Mouse (Mus musculus): ENCODE data around the gene Qk. TPM values are rescaled to one million over a fixed set of nuclear protein-coding genes. Genes with fewer than 3 reads are reported as not detected.

Gene Qk
- polyA plus RNA-seq (2015; fragmentation: Nextera tagmentation; extraction: Ambion mirVana) = 34.3 and 43.3 TPM in 2 replicates

- H3K9me3 ChIP-seq (replicated peaks) = no peaks in the 10 kb centered on the region
- H3K36me3 ChIP-seq = no peaks in the 10 kb centered on the region
- H3K4me2 ChIP-seq = peak within 1 kb of the TSS; percentile 67
- peaks cover 25% of the 10 kb centered on the region for H3K4me1 ChIP-seq (replicated peaks)
- peak within 1 kb of the TSS; percentile 99 for H3K27ac ChIP-seq
- H3K9ac ChIP-seq = peak within 1 kb of the TSS; percentile 99
- H3K27me3 ChIP-seq = no peaks in the 10 kb centered on the region
- H3K4me3 ChIP-seq = peak within 1 kb of the TSS; percentile 83
- WGBS = under 1% methylated on average over 67 of the region's 86 CpGs
- peak; percentile 82 for ATAC-seq (replicated peaks; ENCODE audit: insufficient number of reproducible peaks, insufficient read depth, low FRiP score, low read depth)
These were observed at the start of gene Qk for GRCm38 (mm10) chr17:10319685-10320455. Gene Qk, minus strand, starts transcription at chr17:10319854.

DNA sequence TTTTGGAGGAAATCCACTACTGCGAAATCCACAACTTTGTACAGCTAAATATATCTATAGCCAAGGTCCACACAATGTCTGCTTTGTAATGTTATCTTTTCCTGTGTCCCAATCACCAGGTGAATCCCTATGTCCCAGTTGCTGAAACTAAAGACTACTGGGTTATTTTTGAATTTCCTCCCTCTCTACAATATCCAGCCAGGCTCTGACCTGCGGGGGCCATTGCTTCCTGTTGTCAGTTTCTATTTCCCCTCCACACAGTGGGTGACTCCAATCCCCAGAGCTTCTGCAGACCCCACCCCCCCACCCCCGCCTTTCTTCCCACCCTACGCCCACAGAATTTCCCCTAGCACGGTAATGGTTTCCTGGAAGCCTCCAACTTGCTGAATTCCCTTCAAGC is 47.4 kb upstream of the Qk start:
- no peak overlapping the region for H3K4me2 ChIP-seq
- H3K27ac ChIP-seq = peak overlapping the region; percentile 24; the same call in 1 of the 2 replicates
- H3K36me3 ChIP-seq = no peaks in the 10 kb centered on the region
- 68% methylated on average over 5 of the region's 5 CpGs for WGBS
- no peaks in the 10 kb centered on the region for H3K9me3 ChIP-seq (replicated peaks)
- H3K9ac ChIP-seq = no peak overlapping the region
- no peak for ATAC-seq (replicated peaks; ENCODE audit: insufficient number of reproducible peaks, insufficient read depth, low FRiP score, low read depth)
- H3K27me3 ChIP-seq = no peaks in the 10 kb centered on the region
- no peak overlapping the region for H3K4me3 ChIP-seq
- peaks cover 52% of the 10 kb centered on the region for H3K4me1 ChIP-seq (replicated peaks)

DNA sequence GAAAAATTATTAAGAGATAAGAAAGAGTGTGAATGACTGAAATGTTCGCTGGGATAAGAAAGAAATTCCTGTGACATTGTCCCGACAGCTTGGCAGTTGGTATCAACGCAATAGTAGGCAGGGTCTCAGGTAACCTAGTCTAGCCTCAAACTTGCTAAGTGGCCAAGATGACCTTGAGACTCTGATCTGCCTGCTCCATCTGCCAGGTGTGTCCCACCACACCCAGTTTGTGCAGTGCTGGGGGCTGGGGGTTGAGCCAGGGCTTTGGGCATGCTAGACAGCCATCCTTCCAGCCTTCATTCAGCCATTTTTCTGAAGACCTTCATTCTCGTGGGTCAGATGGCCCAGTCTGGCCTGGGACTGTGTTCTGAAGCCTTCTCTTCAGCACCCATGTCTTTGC is 46.9 kb upstream of the Qk start:
- Histone ChIP-seq H3K4me1 (replicated peaks) (peaks cover 52% of the 10 kb centered on the region), H3K27me3 (no peaks in the 10 kb centered on the region), H3K4me3 (no peak overlapping the region), H3K9me3 (replicated peaks) (no peaks in the 10 kb centered on the region), H3K9ac (no peak overlapping the region), H3K27ac (peak overlapping the region; percentile 24), H3K4me2 (no peak overlapping the region), H3K36me3 (no peaks in the 10 kb centered on the region)
- WGBS = 66% methylated on average over 4 of the region's 4 CpGs
- no peak for ATAC-seq (replicated peaks; ENCODE audit: insufficient number of reproducible peaks, insufficient read depth, low FRiP score, low read depth)

DNA sequence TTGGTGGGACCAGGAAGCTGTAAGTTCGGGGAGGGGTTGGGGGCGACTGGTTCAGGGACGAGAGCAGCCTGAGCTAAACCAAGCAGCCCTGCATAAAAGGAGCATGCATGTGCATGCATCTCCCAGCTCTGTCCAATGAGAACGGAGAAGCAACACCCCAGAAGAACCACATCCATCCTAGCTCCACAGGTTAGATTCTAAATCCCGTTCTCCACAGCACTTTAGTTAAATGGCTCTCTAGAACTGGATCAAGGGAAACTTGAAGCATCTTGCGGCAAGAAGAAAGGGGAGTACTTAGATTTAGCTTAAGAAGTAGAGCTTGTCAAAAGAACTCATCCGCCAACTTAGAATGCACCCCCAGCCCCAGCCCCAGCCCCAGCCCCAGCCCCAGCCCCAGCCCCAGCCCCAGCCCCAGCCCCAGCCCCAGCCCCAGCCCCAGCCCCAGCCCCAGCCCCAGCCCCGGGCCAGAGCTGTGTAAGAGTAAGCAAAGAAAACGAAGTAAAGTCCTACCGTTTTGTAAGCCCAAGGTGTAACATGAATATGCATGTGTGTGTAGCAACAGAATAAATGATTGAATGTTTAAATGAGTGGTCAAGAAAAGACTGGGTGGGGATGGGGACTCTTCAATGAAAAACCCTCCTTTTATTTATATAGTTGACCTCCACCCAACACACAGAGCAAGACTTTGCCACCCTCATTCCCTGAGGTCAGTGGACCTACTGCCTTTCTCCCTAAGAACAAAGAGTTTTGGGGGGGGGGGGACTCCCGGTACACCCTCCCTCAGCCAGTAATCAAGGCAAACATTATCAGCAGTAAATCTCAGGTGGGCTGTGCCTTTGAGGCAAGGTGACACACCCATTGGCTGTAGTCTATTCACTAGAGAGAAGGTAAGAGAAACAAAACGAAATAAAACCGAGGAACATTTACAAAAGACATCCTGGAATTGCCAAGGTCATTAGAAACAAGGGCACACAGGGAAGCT is 46.1 kb upstream of the Qk start:
- ATAC-seq (replicated peaks; ENCODE audit: insufficient number of reproducible peaks, insufficient read depth, low FRiP score, low read depth) = no peak
- Histone ChIP-seq H3K36me3 (no peaks in the 10 kb centered on the region), H3K27ac (peak overlapping the region; percentile 59), H3K4me1 (replicated peaks) (peaks cover 50% of the 10 kb centered on the region), H3K9me3 (replicated peaks) (no peaks in the 10 kb centered on the region), H3K4me2 (no peak overlapping the region), H3K27me3 (no peaks in the 10 kb centered on the region), H3K9ac (no peak overlapping the region), H3K4me3 (no peak overlapping the region)
- WGBS = 72% methylated on average over 13 of the region's 13 CpGs

DNA sequence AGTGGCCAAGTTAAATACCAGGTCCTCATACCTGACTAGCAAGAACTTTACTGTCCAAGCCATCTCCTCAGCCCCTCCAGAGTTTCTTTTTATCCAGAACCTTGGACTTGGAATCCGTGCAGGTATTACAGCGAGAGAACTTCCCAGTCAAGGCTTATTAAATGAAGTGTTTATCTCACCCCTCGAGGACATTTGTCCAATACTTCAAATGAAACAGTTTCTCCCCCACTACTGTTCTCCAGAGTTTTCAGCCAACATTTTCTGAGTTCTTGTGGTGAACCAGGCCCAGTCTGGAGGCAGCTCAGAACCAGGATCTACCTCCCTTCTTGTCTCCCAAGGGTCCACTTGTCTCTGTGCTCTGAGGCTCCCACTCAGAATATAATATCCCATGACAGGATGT is 43.5 kb upstream of the Qk start:
- Histone ChIP-seq H3K4me3 (no peak overlapping the region), H3K9ac (no peak overlapping the region), H3K27ac (peak overlapping the region; percentile 19; the same call in 1 of the 2 replicates), H3K9me3 (replicated peaks) (no peaks in the 10 kb centered on the region), H3K4me2 (no peak overlapping the region), H3K4me1 (replicated peaks) (peaks cover 55% of the 10 kb centered on the region), H3K36me3 (no peaks in the 10 kb centered on the region), H3K27me3 (no peaks in the 10 kb centered on the region)
- ATAC-seq (replicated peaks; ENCODE audit: insufficient number of reproducible peaks, insufficient read depth, low FRiP score, low read depth) = no peak
- WGBS = 71% methylated on average over 3 of the region's 3 CpGs

DNA sequence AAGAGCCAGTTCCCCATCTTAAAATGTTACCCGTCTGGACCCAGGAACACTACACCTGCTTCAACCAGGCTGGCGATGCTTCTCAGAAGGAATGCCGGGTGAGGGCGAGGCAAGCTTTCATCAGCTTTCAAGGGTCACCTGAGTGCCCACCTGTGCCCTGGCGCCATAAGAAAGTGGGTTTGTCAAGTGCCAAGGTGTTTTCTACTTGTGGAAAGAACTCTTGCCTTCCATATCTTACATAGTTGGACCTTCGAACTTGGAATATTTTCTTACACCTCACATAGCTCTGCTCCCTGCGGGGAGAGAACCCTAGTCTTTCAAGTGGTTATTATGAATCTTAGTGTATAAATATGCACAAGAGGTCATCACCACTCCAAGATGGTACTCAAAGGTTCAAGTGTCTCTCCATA is 42.2 kb upstream of the Qk start:
- H3K4me2 ChIP-seq = no peak overlapping the region
- H3K4me3 ChIP-seq = no peak overlapping the region
- H3K9me3 ChIP-seq (replicated peaks) = no peaks in the 10 kb centered on the region
- H3K36me3 ChIP-seq = no peaks in the 10 kb centered on the region
- WGBS = 58% methylated on average over 7 of the region's 7 CpGs
- no peak overlapping the region for H3K9ac ChIP-seq
- no peak for ATAC-seq (replicated peaks; ENCODE audit: insufficient number of reproducible peaks, insufficient read depth, low FRiP score, low read depth)
- H3K27ac ChIP-seq = peak overlapping the region; percentile 35
- H3K27me3 ChIP-seq = no peaks in the 10 kb centered on the region
- H3K4me1 ChIP-seq (replicated peaks) = peaks cover 56% of the 10 kb centered on the region

- Histone ChIP-seq H3K27ac (peak overlapping the region; percentile 89), H3K36me3 (no peaks in the 10 kb centered on the region), H3K9ac (no peak overlapping the region), H3K4me3 (no peak overlapping the region), H3K9me3 (replicated peaks) (no peaks in the 10 kb centered on the region), H3K4me2 (no peak overlapping the region), H3K27me3 (no peaks in the 10 kb centered on the region), H3K4me1 (replicated peaks) (peaks cover 56% of the 10 kb centered on the region)
- 46% methylated on average over 4 of the region's 4 CpGs for WGBS
- peak; percentile 61 for ATAC-seq (replicated peaks; ENCODE audit: insufficient number of reproducible peaks, insufficient read depth, low FRiP score, low read depth)
These were observed 41.1 kb upstream of the Qk start for GRCm38 (mm10) chr17:10360738-10361137.

GRCm38 (mm10) chr17:10359466-10359865 is 39.8 kb upstream of the Qk start:
- Histone ChIP-seq H3K27ac (peak overlapping the region; percentile 89), H3K27me3 (no peaks in the 10 kb centered on the region), H3K4me2 (peak overlapping the region; percentile 24), H3K9me3 (replicated peaks) (no peaks in the 10 kb centered on the region), H3K36me3 (no peaks in the 10 kb centered on the region), H3K9ac (no peak overlapping the region), H3K4me1 (replicated peaks) (peaks cover 49% of the 10 kb centered on the region), H3K4me3 (0 out of 2 replicates have a peak overlapping the region, but pooled peaks have one; percentile 1)
- no peak for ATAC-seq (replicated peaks; ENCODE audit: insufficient number of reproducible peaks, insufficient read depth, low FRiP score, low read depth)
- WGBS = 26% methylated on average over 14 of the region's 14 CpGs

DNA sequence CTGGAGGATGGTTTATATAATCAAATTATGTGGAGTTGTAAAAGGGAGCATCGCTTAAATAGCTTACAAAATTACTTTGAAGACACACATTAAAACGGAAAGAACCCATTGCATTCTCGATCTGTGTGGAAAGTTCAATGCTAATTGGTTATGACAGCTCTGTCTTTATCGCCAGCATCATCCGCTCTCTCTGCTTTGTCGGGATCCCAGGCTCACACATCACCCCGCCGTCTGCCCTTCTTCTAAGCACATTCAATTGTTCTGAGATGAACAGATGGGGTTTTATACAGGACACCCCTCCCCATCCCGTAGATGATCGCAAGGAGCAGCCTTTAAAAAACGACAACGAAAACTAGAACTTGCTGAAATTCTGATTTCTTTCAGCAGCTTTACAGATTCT is 37.7 kb upstream of the Qk start:
- Histone ChIP-seq H3K4me2 (no peak overlapping the region), H3K27ac (no peak overlapping the region), H3K4me3 (no peak overlapping the region), H3K9me3 (replicated peaks) (no peaks in the 10 kb centered on the region), H3K4me1 (replicated peaks) (peaks cover 49% of the 10 kb centered on the region), H3K9ac (no peak overlapping the region), H3K36me3 (no peaks in the 10 kb centered on the region), H3K27me3 (no peaks in the 10 kb centered on the region)
- WGBS = 85% methylated on average over 12 of the region's 12 CpGs
- ATAC-seq (replicated peaks; ENCODE audit: insufficient number of reproducible peaks, insufficient read depth, low FRiP score, low read depth) = no peak

DNA sequence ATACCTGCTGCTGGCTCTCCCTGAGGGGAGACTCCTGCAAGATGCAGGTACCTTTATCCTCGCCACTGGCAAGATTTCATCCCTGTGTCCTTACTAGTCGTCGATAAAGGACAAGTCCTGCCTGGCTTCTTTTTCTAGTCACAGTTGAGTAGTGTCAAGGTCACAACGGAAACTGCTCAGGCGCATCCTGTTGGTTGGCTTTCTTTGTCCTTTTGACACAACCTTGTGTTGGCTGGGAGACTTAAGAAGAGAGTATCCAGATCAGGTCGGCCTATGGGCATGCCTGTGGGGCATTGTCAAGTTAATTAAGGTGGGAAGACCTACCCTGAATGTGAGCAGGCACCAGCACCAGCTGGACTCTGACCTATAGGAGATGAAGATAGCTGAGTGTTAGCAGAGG is 36.6 kb upstream of the Qk start:
- no peak overlapping the region for H3K27ac ChIP-seq
- H3K4me2 ChIP-seq = no peak overlapping the region
- no peaks in the 10 kb centered on the region for H3K36me3 ChIP-seq
- no peak overlapping the region for H3K4me3 ChIP-seq
- no peak for ATAC-seq (replicated peaks; ENCODE audit: insufficient number of reproducible peaks, insufficient read depth, low FRiP score, low read depth)
- no peak overlapping the region for H3K9ac ChIP-seq
- no peaks in the 10 kb centered on the region for H3K9me3 ChIP-seq (replicated peaks)
- H3K4me1 ChIP-seq (replicated peaks) = peaks cover 45% of the 10 kb centered on the region
- WGBS = 52% methylated on average over 6 of the region's 6 CpGs
- H3K27me3 ChIP-seq = no peaks in the 10 kb centered on the region

DNA sequence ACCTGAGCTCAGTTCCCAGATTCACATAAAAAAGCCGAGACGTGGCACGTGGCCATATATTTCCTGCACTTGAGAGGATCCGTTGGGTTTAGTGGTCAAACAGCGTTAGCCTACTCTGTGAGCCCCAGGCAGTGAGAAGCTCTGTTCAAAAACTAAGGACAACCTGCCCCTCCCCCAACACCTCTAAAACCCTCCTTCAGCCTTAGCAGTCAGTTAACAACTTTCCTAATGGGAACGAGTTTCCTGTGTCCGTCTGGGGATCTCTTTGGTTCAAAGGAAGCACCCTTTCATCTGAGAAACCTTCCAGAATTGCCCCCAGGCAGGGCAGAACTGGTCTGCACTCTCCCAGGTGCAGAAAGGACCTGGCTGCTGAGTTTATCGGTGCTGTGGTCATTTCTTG is 36.1 kb upstream of the Qk start:
- WGBS = 34% methylated on average over 8 of the region's 8 CpGs
- no peaks in the 10 kb centered on the region for H3K27me3 ChIP-seq
- no peak for ATAC-seq (replicated peaks; ENCODE audit: insufficient number of reproducible peaks, insufficient read depth, low FRiP score, low read depth)

More for the DNA sequence above, 36.1 kb upstream of the Qk start:
- Histone ChIP-seq H3K36me3 (no peaks in the 10 kb centered on the region), H3K9me3 (replicated peaks) (no peaks in the 10 kb centered on the region), H3K27ac (no peak overlapping the region), H3K4me1 (replicated peaks) (peaks cover 39% of the 10 kb centered on the region), H3K4me3 (no peak overlapping the region), H3K4me2 (no peak overlapping the region), H3K9ac (no peak overlapping the region)

Measured in heart, embryonic 15.5 days (tissue).